Mouse (Mus musculus) C2C12 (cell line): Measurements from ENCODE around the gene Adgrg1.

Experiments
- CTCF ChIP-seq: IDR thresholded peaks from one replicate; pipeline ENCODE4 v1.5.1; 2011; ENCODE audit not compliant: control insufficient read depth, insufficient read depth, insufficient read length
- MAX ChIP-seq: IDR thresholded peaks from one replicate; pipeline ENCODE4 v1.6.1; 2011; ENCODE audit warnings: mild to moderate bottlenecking, control low read depth
- MYOD1 ChIP-seq: IDR thresholded peaks from one replicate; pipeline ENCODE4 v1.6.1; 2011; ENCODE audit warnings: low read depth; ENCODE audit not compliant: control insufficient read depth, insufficient read length
- USF1 ChIP-seq: IDR thresholded peaks from one replicate; pipeline ENCODE4 v1.6.1; 2011; ENCODE audit warnings: low read depth, mild to moderate bottlenecking, control low read depth, moderate library complexity

DNA sequence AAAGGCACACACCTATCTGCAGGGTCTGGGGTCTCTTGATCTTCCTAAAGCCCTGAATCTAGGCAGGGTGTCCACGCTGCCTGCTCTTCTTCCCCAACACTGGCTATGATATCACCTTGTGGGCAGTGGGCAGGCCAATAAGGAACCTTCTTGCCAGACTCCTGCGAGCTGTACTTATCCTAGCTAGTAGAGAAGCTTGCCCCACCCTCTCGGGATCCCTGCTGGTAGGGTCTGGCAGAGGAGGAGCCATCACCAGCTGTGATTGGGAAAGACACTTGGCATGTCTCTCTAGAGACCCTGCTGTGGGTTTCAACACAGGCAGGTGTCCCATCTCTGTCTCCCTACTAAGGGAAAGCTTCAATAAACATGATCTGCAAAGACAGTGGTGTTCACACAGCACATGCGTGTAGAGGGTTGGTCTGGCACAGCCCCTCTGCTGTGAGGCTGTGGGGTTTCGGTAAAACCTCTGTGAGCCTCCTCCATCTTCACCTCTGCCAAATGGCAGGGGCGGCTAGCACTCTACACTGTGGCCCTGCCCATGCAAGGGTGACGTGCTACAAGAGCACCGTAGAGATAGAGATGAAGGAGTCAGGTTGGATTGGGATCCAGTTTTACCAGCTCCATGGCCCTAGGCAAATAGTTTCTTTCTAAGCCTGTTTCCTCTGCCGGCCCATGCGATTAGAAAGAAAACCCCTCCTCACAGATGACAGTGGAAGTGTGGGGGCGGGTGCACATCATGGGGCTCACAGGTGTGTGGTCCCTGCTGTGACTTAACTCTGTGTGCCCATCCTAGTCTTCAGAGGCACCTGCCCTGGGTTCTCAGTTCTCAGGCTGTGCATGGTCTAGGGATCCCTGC, 16.3 kb downstream of the Adgrg1 start:
- no peak for TF ChIP-seq CTCF
- no peak for TF ChIP-seq MYOD1
- TF ChIP-seq MAX = no peak
- no peak for TF ChIP-seq USF1
